Mouse (Mus musculus) midbrain, embryonic 10.5 days (tissue): ENCODE measurements around the gene Car3. TPM values are rescaled to one million over a fixed set of nuclear protein-coding genes. Genes with fewer than 3 reads are reported as not detected.
A peak's percentile ranks its signal among the peaks of the same experiment; 100 is the strongest.

Experiments used
- DNase-seq: peaks from one replicate; pipeline ENCODE4 v3.0.0-alpha.2; 2017; ENCODE audit warnings: low spot score
- H3K27ac ChIP-seq: fragments of 300-500 bp; sonication (generic); replicated peaks from 2 replicates; pipeline ENCODE4 v1.5.1; 2016; ENCODE audit warnings: mild to moderate bottlenecking
- H3K27me3 ChIP-seq: fragments of 300-500 bp; sonication (generic); 2 replicates; pipeline ENCODE4 v1.6.1; 2016; ENCODE audit warnings: low read depth, mild to moderate bottlenecking; ENCODE audit not compliant: poor library complexity, severe bottlenecking
- H3K36me3 ChIP-seq: fragments of 300-500 bp; sonication (generic); 2 replicates; pipeline ENCODE4 v1.6.1; 2016; ENCODE audit warnings: mild to moderate bottlenecking, moderate library complexity
- H3K4me1 ChIP-seq: fragments of 300-500 bp; sonication (generic); 2 replicates; pipeline ENCODE4 v1.6.1; 2016
- H3K4me3 ChIP-seq: fragments of 300-500 bp; sonication (generic); 2 replicates; pipeline ENCODE4 v1.5.1; 2016; ENCODE audit warnings: mild to moderate bottlenecking, moderate library complexity
- H3K9me3 ChIP-seq: fragments of 300-500 bp; sonication (generic); replicated peaks from 2 replicates; pipeline ENCODE4 v1.6.1; 2016; ENCODE audit warnings: mild to moderate bottlenecking
- WGBS: fragments of 180-500 bp; shearing (Covaris S2); methylation state at CpG from one replicate; pipeline ENCODE4 v1.1.7; 2016; 5-methylcytosine and 5-hydroxymethylcytosine counted together
- polyA plus RNA-seq: library from polyadenylated mRNA; unstranded; fragments of >200 nt; fragmentation: Nextera tagmentation; extraction: Ambion mirVana; gene quantifications from 2 replicates; pipeline ENCODE4 v1.2.1, GENCODE M21; 2016

Gene Car3
- polyA plus RNA-seq, 1 experiment from 2014 or later: 6.1 TPM

- Histone ChIP-seq H3K36me3 (no peaks in the 10 kb centered on the region), H3K4me3 (no peak overlapping the region), H3K27ac (no peak overlapping the region), H3K27me3 (no peaks in the 10 kb centered on the region), H3K4me1 (no peaks in the 10 kb centered on the region), H3K9me3 (no peaks in the 10 kb centered on the region)
- 88% methylated on average over 3 of the region's 3 CpGs for WGBS
- no peak for DNase-seq
These were observed 16.0 kb downstream of the Car3 start for GRCm38 (mm10) chr3:14879293-14879692.

- H3K4me1 ChIP-seq: no peaks in the 10 kb centered on the region
- no peak for DNase-seq
- no peak overlapping the region for H3K27ac ChIP-seq
- H3K36me3 ChIP-seq: no peaks in the 10 kb centered on the region
- H3K4me3 ChIP-seq: no peak overlapping the region
- 93% methylated on average over 2 of the region's 2 CpGs for WGBS
- no peaks in the 10 kb centered on the region for H3K27me3 ChIP-seq
- no peaks in the 10 kb centered on the region for H3K9me3 ChIP-seq
These were observed 17.0 kb downstream of the Car3 start for GRCm38 (mm10) chr3:14880277-14880676.

- Histone ChIP-seq H3K36me3 (no peaks in the 10 kb centered on the region), H3K27ac (no peak overlapping the region), H3K4me3 (no peak overlapping the region), H3K27me3 (peaks cover 4% of the 10 kb centered on the region), H3K9me3 (no peaks in the 10 kb centered on the region), H3K4me1 (peaks cover 4% of the 10 kb centered on the region; the same call in 1 of the 2 replicates)
- DNase-seq: no peak
These were observed 18.7 kb downstream of the Car3 start for GRCm38 (mm10) chr3:14882005-14882404.

GRCm38 (mm10) chr3:14882756-14883155 lies 19.4 kb downstream of the Car3 start:
- WGBS: 85% methylated on average over 3 of the region's 3 CpGs
- Histone ChIP-seq H3K27ac (no peak overlapping the region), H3K9me3 (no peaks in the 10 kb centered on the region), H3K4me3 (no peak overlapping the region), H3K27me3 (peaks cover 12% of the 10 kb centered on the region), H3K4me1 (peaks cover 5% of the 10 kb centered on the region; the same call in 1 of the 2 replicates), H3K36me3 (no peaks in the 10 kb centered on the region)
- DNase-seq: no peak

- H3K9me3 ChIP-seq: no peaks in the 10 kb centered on the region
- no peak for DNase-seq
- no peak overlapping the region for H3K27ac ChIP-seq
- H3K36me3 ChIP-seq: no peaks in the 10 kb centered on the region
- H3K4me1 ChIP-seq: peaks cover 11% of the 10 kb centered on the region
- H3K27me3 ChIP-seq: peaks cover 16% of the 10 kb centered on the region
- H3K4me3 ChIP-seq: no peak overlapping the region
These were observed 21.5 kb downstream of the Car3 start for GRCm38 (mm10) chr3:14884826-14885225.

GRCm38 (mm10) chr3:14886102-14887098 lies 23.1 kb downstream of the Car3 start, which contains the start of gene Car2:
Gene Car2, plus strand, starts transcription at chr3:14886273.
- H3K9me3 ChIP-seq: no peaks in the 10 kb centered on the region
- WGBS: under 1% methylated on average over 95 of the region's 95 CpGs
- H3K27ac ChIP-seq: peak within 1 kb of the TSS; percentile 91
- H3K27me3 ChIP-seq: peaks cover 16% of the 10 kb centered on the region
- peak within 1 kb of the TSS; percentile 81 for H3K4me3 ChIP-seq
- peaks cover 16% of the 10 kb centered on the region for H3K4me1 ChIP-seq
- no peaks in the 10 kb centered on the region for H3K36me3 ChIP-seq
- DNase-seq: peak; percentile 79

- WGBS: 39% methylated on average over 11 of the region's 11 CpGs
- H3K27ac ChIP-seq: peak overlapping the region; percentile 91
These were observed 23.9 kb downstream of the Car3 start for GRCm38 (mm10) chr3:14887134-14887666.

GRCm38 (mm10) chr3:14887686-14888295 lies 24.5 kb downstream of the Car3 start:
- Histone ChIP-seq H3K36me3 (no peaks in the 10 kb centered on the region), H3K27me3 (peaks cover 16% of the 10 kb centered on the region), H3K27ac (no peak overlapping the region), H3K4me3 (peak overlapping the region; percentile 81; the same call in 1 of the 2 replicates), H3K9me3 (no peaks in the 10 kb centered on the region), H3K4me1 (peaks cover 18% of the 10 kb centered on the region)
- 77% methylated on average over 10 of the region's 10 CpGs for WGBS
- DNase-seq: no peak

More at GRCm38 (mm10) chr3:14887134-14887666, 23.9 kb downstream of the Car3 start:
- Histone ChIP-seq H3K27me3 (peaks cover 16% of the 10 kb centered on the region), H3K36me3 (no peaks in the 10 kb centered on the region), H3K4me1 (peaks cover 18% of the 10 kb centered on the region), H3K9me3 (no peaks in the 10 kb centered on the region), H3K4me3 (peak overlapping the region; percentile 81)
- no peak for DNase-seq

GRCm38 (mm10) chr3:14888549-14888948 lies 25.2 kb downstream of the Car3 start:
- Histone ChIP-seq H3K27me3 (peaks cover 16% of the 10 kb centered on the region), H3K27ac (no peak overlapping the region), H3K4me1 (peaks cover 18% of the 10 kb centered on the region), H3K9me3 (no peaks in the 10 kb centered on the region), H3K36me3 (no peaks in the 10 kb centered on the region), H3K4me3 (no peak overlapping the region)
- no peak for DNase-seq
- WGBS: 65% methylated on average over 2 of the region's 2 CpGs

- peaks cover 16% of the 10 kb centered on the region for H3K27me3 ChIP-seq
- DNase-seq: no peak
- H3K36me3 ChIP-seq: no peaks in the 10 kb centered on the region
- no peaks in the 10 kb centered on the region for H3K9me3 ChIP-seq
- no peak overlapping the region for H3K4me3 ChIP-seq
- H3K4me1 ChIP-seq: peaks cover 18% of the 10 kb centered on the region
- H3K27ac ChIP-seq: no peak overlapping the region
- 72% methylated on average over 2 of the region's 2 CpGs for WGBS
These were observed 25.8 kb downstream of the Car3 start for GRCm38 (mm10) chr3:14889085-14889484.

- no peak for DNase-seq
- no peaks in the 10 kb centered on the region for H3K9me3 ChIP-seq
- H3K27ac ChIP-seq: peak overlapping the region; percentile 46; the same call in 1 of the 2 replicates
- peaks cover 16% of the 10 kb centered on the region for H3K27me3 ChIP-seq
- 0 out of 2 replicates have a peak overlapping the region, but pooled peaks have one; percentile 26 for H3K4me3 ChIP-seq
- peaks cover 18% of the 10 kb centered on the region for H3K4me1 ChIP-seq
- no peaks in the 10 kb centered on the region for H3K36me3 ChIP-seq
- 28% methylated on average over 4 of the region's 4 CpGs for WGBS
These were observed 26.6 kb downstream of the Car3 start for GRCm38 (mm10) chr3:14889716-14890409.

GRCm38 (mm10) chr3:14892991-14893390 lies 29.7 kb downstream of the Car3 start:
- Histone ChIP-seq H3K9me3 (no peaks in the 10 kb centered on the region), H3K4me3 (no peak overlapping the region), H3K27me3 (peaks cover 2% of the 10 kb centered on the region), H3K4me1 (peaks cover 21% of the 10 kb centered on the region), H3K27ac (no peak overlapping the region), H3K36me3 (no peaks in the 10 kb centered on the region)
- no peak for DNase-seq
- WGBS: 88% methylated on average over 3 of the region's 3 CpGs
